Mouse (Mus musculus) erythroblast, embryonic 14.5 days (primary cell): ENCODE results near the gene Polr2g. TPM values are rescaled to one million over a fixed set of nuclear protein-coding genes. Genes with fewer than 3 reads are reported as not detected.

Experiments used
- H3K27me3 ChIP-seq: 2 replicates; pipeline ENCODE4 v1.6.1; 2012; ENCODE audit warnings: inconsistent platforms; ENCODE audit not compliant: control insufficient read depth
- H3K36me3 ChIP-seq: 2 replicates; pipeline ENCODE4 v1.6.1; 2012; ENCODE audit warnings: mild to moderate bottlenecking, inconsistent platforms; ENCODE audit not compliant: control insufficient read depth
- H3K4me1 ChIP-seq: 2 replicates; pipeline ENCODE4 v1.6.1; 2012; ENCODE audit warnings: inconsistent platforms; ENCODE audit not compliant: control insufficient read depth
- H3K4me3 ChIP-seq: replicated peaks from 2 replicates; pipeline ENCODE3; 2012; ENCODE audit warnings: moderate library complexity, mild to moderate bottlenecking, inconsistent platforms
- H3K9me3 ChIP-seq: 2 replicates; pipeline ENCODE4 v1.6.1; 2012; ENCODE audit warnings: low read length, inconsistent platforms, mixed read lengths; ENCODE audit not compliant: control insufficient read depth
- GATA1 ChIP-seq: IDR thresholded peaks from 2 replicates; pipeline ENCODE4 v1.6.1; 2012; ENCODE audit warnings: low read length, inconsistent platforms, mixed read lengths
- TAL1 ChIP-seq: IDR thresholded peaks from 3 replicates; pipeline ENCODE4 v1.6.1; 2012; ENCODE audit warnings: low read length, inconsistent platforms, mixed read lengths
- polyA plus RNA-seq: library from polyadenylated mRNA; stranded (reverse); fragments of >175 nt; gene quantifications from 2 replicates; pipeline ENCODE4 v1.2.3, GENCODE M21; 2012

Gene Polr2g
- polyA plus RNA-seq, 1 experiment, result 0.36 TPM

DNA sequence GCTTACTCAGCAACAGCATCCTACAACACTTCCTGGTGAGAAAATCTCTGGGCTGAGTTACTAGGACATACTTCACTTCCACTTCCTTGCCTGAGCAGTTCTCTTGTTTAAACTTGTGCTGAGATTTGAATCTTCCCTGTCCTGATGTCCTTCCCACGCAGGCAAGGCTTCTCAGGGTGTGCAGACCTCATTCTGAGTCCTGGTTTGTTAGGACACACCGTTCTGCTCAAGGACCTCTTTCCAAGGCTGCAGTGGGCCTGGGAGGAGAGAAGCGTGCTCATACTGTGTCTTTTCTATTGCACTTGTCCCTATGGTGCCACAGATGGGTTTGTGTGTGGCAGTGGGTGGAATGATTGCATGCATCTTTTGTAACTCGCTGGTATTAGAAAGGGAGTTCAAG, 34.6 kb upstream of the Polr2g start:
- Histone ChIP-seq H3K27me3 (no peaks in the 10 kb centered on the region), H3K9me3 (no peaks in the 10 kb centered on the region), H3K4me1 (peaks cover 21% of the 10 kb centered on the region), H3K36me3 (peaks cover 85% of the 10 kb centered on the region), H3K4me3 (no peak overlapping the region)
- TF ChIP-seq GATA1, result no peak
- TF ChIP-seq TAL1, result no peak

DNA sequence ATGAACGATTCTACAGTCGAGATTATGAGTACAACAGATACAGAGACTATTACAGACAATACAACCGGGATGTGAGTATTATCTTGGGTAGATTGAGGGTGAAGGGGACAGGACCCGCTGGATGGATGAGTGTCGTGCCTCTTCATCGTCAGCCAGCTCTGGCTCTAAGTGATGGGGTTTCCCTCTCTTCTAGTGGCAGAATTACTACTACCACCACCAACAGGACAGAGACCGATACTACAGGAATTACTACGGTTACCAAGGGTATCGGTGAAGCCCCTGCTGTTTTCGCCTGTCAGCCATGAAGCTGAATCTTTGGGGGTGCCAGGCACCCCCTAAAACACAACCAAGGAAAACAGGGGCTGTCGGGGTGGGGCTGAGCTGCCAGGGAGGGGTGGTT, 32.9 kb upstream of the Polr2g start:
- no peak overlapping the region for H3K4me3 ChIP-seq
- peaks cover 100% of the 10 kb centered on the region for H3K36me3 ChIP-seq
- no peak for TF ChIP-seq GATA1
- no peak for TF ChIP-seq TAL1
- no peaks in the 10 kb centered on the region for H3K9me3 ChIP-seq
- H3K4me1 ChIP-seq, result peaks cover 10% of the 10 kb centered on the region
- H3K27me3 ChIP-seq, result no peaks in the 10 kb centered on the region

- peaks cover 9% of the 10 kb centered on the region for H3K4me1 ChIP-seq
- no peaks in the 10 kb centered on the region for H3K27me3 ChIP-seq
- peaks cover 100% of the 10 kb centered on the region for H3K36me3 ChIP-seq
- no peaks in the 10 kb centered on the region for H3K9me3 ChIP-seq
- no peak for TF ChIP-seq TAL1
- TF ChIP-seq GATA1, result no peak
- no peak overlapping the region for H3K4me3 ChIP-seq
These were observed 32.3 kb upstream of the Polr2g start for GRCm38 (mm10) chr19:8830664-8831063.

DNA sequence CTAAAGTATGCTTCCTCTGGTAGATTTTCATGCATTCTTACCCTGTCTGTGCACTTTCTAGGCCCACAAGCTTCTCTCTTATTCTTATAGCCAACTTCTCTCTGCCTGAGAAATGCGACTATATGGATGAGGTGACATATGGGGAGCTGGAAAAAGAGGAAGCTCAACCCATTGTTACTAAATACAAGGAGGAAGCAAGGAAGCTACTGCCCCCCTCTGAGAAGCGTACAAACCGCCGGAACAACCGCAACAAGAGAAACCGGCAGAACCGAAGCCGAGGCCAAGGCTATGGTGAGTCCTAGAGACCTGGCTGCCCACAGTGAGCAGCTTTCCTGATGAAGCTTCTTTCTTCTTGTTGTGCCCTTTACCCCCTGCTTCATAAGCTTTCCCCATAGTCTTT, 31.3 kb upstream of the Polr2g start, which contains the start of gene AC129217.1:
Gene AC129217.1 (plus strand): TSS at position 114 of the 400 bp plus-strand sequence.
- H3K9me3 ChIP-seq, result no peaks in the 10 kb centered on the region
- H3K27me3 ChIP-seq, result no peaks in the 10 kb centered on the region
- H3K4me3 ChIP-seq, result no peak within 1 kb of the TSS
- peaks cover 100% of the 10 kb centered on the region for H3K36me3 ChIP-seq
- TF ChIP-seq TAL1 (no peak), GATA1 (no peak)
- H3K4me1 ChIP-seq, result peaks cover 8% of the 10 kb centered on the region

DNA sequence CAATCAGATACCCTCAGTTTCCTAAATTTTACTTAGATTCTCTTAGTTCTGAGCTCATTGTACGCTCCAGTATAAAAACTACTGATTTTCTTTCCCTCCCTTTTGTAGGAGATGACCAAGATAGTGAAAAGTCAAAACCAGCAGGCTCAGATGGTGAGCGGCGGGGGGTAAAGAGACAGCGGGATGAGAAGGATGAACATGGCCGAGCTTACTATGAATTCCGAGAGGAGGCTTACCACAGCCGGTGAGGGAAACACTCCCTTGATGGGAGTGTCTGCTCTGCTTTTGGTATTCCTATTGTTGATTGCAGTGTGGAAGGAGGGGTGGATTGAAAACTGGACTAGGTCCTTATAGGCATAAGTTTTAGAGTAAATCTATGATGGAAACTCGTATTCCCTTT, 24.3 kb upstream of the Polr2g start:
- Histone ChIP-seq H3K4me1 (peaks cover 28% of the 10 kb centered on the region), H3K4me3 (peak overlapping the region; percentile 50), H3K27me3 (no peaks in the 10 kb centered on the region), H3K36me3 (peaks cover 76% of the 10 kb centered on the region), H3K9me3 (no peaks in the 10 kb centered on the region)
- no peak for TF ChIP-seq TAL1
- no peak for TF ChIP-seq GATA1

DNA sequence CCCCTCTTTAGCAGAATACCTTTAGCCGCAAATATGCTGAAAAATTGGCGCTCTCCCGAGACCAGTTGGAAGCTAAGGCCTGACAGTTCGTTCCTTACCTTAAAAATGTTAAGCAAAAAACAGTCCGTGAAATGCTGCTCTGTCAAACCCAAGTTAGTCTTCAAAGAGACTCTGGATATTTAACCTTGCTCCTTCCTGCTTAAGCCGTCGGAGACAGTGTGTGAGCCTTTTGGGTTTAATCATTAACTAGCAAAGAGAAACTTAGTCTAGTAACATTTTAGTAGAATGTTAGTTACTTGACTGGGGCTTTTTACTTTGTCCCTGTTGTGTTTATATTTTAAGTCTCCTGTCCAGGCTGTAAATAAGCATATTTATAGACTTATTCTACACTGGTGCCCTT, 22.8 kb upstream of the Polr2g start:
- TF ChIP-seq GATA1 (no peak), TAL1 (no peak)
- peaks cover 73% of the 10 kb centered on the region for H3K36me3 ChIP-seq
- no peaks in the 10 kb centered on the region for H3K9me3 ChIP-seq
- H3K27me3 ChIP-seq, result no peaks in the 10 kb centered on the region
- peaks cover 41% of the 10 kb centered on the region for H3K4me1 ChIP-seq
- H3K4me3 ChIP-seq, result peak overlapping the region; percentile 100

DNA sequence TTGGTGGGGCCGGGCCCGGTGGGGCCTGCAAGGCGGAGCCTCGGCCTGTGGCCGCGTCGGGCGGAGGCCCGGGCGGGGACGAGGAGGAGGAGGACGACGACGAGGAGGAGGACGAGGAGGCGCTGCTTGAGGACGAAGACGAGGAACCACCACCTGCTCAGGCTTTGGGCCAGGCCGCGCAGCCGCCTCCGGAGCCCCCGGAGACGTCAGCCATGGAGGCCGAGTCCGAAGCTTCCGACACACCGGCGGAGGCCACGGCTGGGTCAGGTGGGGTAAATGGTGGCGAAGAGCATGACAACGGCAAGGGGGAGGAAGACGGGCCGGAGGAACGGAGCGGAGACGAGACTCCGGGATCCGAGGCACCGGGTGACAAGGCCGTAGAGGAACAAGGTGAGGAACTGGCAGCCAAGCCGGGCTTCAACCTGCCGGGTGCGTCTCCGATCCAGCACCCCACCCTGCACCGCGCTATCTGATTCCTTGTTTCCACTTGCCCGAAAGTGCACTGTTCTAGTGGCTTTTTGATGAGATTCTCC, 22.1 kb upstream of the Polr2g start:
- H3K27me3 ChIP-seq, result no peaks in the 10 kb centered on the region
- H3K4me1 ChIP-seq, result peaks cover 45% of the 10 kb centered on the region
- TF ChIP-seq TAL1 (no peak), GATA1 (peak; percentile 97)
- H3K4me3 ChIP-seq, result peak overlapping the region; percentile 100
- peaks cover 72% of the 10 kb centered on the region for H3K36me3 ChIP-seq
- H3K9me3 ChIP-seq, result no peaks in the 10 kb centered on the region

GRCm38 (mm10) chr19:8819596-8820423, 21.4 kb upstream of the Polr2g start, which contains the start of gene Hnrnpul2:
TSS of gene Hnrnpul2 (plus strand) at chr19:8820010.
- no peak for TF ChIP-seq GATA1
- no peak for TF ChIP-seq TAL1
- H3K36me3 ChIP-seq, result peaks cover 72% of the 10 kb centered on the region
- peak within 1 kb of the TSS; percentile 100 for H3K4me3 ChIP-seq
- no peaks in the 10 kb centered on the region for H3K27me3 ChIP-seq
- H3K4me1 ChIP-seq, result peaks cover 49% of the 10 kb centered on the region
- no peaks in the 10 kb centered on the region for H3K9me3 ChIP-seq

- H3K4me1 ChIP-seq, result peaks cover 50% of the 10 kb centered on the region
- TF ChIP-seq TAL1, result no peak
- TF ChIP-seq GATA1, result 0 out of 2 replicates have a peak, but pooled peaks have one; percentile 12
- no peaks in the 10 kb centered on the region for H3K27me3 ChIP-seq
- no peaks in the 10 kb centered on the region for H3K9me3 ChIP-seq
- H3K36me3 ChIP-seq, result peaks cover 71% of the 10 kb centered on the region
- H3K4me3 ChIP-seq, result peak within 1 kb of the TSS; percentile 100
These were observed 20.6 kb upstream of the Polr2g start, which contains the start of gene Ttc9c for GRCm38 (mm10) chr19:8818801-8819595. TSS of gene Ttc9c (minus strand) at chr19:8819333.
